9 mouse cellular contexts compared by ENCODE assay signal in the genomic region with DNA sequence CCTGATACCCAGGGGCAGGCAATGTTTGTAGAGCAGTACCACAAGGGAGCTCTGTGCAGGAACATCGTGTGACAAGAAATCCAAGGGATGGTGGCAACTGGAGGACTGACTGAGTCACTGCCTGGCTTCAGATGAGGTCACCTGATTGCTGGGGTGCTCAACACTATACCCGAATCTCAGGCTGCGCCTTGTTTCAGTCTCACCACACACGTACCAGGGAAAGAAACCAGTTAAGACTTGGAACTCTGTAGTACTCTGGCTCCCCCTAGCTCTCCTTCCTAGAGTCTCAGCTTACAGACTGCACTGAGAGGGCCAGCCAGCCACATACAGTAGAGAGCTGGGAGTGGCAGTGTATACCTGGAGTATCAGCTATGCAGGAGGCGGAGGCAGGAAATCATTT. TPM values are rescaled to one million over a fixed set of nuclear protein-coding genes. Genes with fewer than 3 reads are reported as not detected.
A peak's percentile ranks its signal among the peaks of the same experiment; 100 is the strongest.
DNase-seq lines count a peak whose midpoint lies in the region; ATAC-seq lines count a peak whose summit lies in the region.
"Had no signal": no experiment of that assay in that cellular context is flagged by ENCODE, and none has a peak within 500 bp of the region (broad histone marks: within the 10 kb centered on the region; RNA-seq: fewer than 3 reads in every experiment).

No protein-coding gene starts in this region.

- ATAC-seq in erythroid progenitor cell, adult 5-6 weeks (replicated peaks; ENCODE audit: low FRiP score, poor library complexity, severe bottlenecking): peak; percentile 82
- ATAC-seq in liver, embryonic 11.5 days (replicated peaks; ENCODE audit: low FRiP score): peak; percentile 74
- ATAC-seq in neural tube, embryonic 12.5 days (ENCODE audit: low FRiP score, low read depth): peak; percentile 48; the same call in 1 of the 2 replicates

- no peak overlapping the region for H3K4me2 ChIP-seq in liver, embryonic 11.5 days
- no peak overlapping the region for H3K4me2 ChIP-seq in neural tube, embryonic 12.5 days (replicated peaks)

- no peak overlapping the region for H3K4me3 ChIP-seq in liver, embryonic 11.5 days (ENCODE audit: low read depth, low read length)
- no peak overlapping the region for H3K4me3 ChIP-seq in neural tube, embryonic 12.5 days
- H3K4me3 ChIP-seq: myocyte had no signal

- H3K27ac ChIP-seq in liver, embryonic 11.5 days (ENCODE audit: low read depth, low read length): no peak overlapping the region
- no peak overlapping the region for H3K27ac ChIP-seq in neural tube, embryonic 12.5 days

- H3K9ac ChIP-seq in liver, embryonic 11.5 days (ENCODE audit: low read depth, low read length): no peak overlapping the region
- H3K9ac ChIP-seq in neural tube, embryonic 12.5 days: no peak overlapping the region

- WGBS in liver, embryonic 11.5 days: 91% methylated on average over 5 of the region's 5 CpGs
- WGBS in neural tube, embryonic 12.5 days: 75% methylated on average over 5 of the region's 5 CpGs

- H3K27me3 ChIP-seq in liver, embryonic 11.5 days (replicated peaks; ENCODE audit: control insufficient read depth, insufficient read depth, low read length): no peaks in the 10 kb centered on the region
- H3K27me3 ChIP-seq in neural tube, embryonic 12.5 days (replicated peaks): no peaks in the 10 kb centered on the region

- peak; percentile 56 for DNase-seq in gastrocnemius, adult 18-20 months (ENCODE audit: low spot score)
- no peak for DNase-seq in gastrocnemius, postnatal 4 days (ENCODE audit: low spot score in 2 of 2)
- DNase-seq in MN1 (ENCODE audit: low spot score): peak; percentile 65
- peak; percentile 46 to 67 for DNase-seq in kidney, adult 8-10 months
- DNase-seq in liver, embryonic 11.5 days (ENCODE audit: low spot score): no peak
- peak; percentile 54 for DNase-seq in thymus, postnatal 25 days

- H3K4me1 ChIP-seq in liver, embryonic 11.5 days (replicated peaks; ENCODE audit: control insufficient read depth, insufficient read depth, low read length): no peaks in the 10 kb centered on the region; the same call in 1 of the 2 replicates
- H3K4me1 ChIP-seq in neural tube, embryonic 12.5 days: no peaks in the 10 kb centered on the region

- H3K9me3 ChIP-seq in liver, embryonic 11.5 days (ENCODE audit: control insufficient read depth, low read length): no peaks in the 10 kb centered on the region
- H3K9me3 ChIP-seq in neural tube, embryonic 12.5 days: no peaks in the 10 kb centered on the region

- H3K36me3 ChIP-seq in liver, embryonic 11.5 days (ENCODE audit: control insufficient read depth, insufficient read depth, low read length): peaks cover 74% of the 10 kb centered on the region
- peaks cover 84% of the 10 kb centered on the region for H3K36me3 ChIP-seq in neural tube, embryonic 12.5 days

RNA-seq across cellular contexts. Expression of gene Mfsd10, which starts 5.9 kb away (rescaled TPM):
- total RNA-seq in gastrocnemius, adult 18-20 months (2021): 1 to 10 TPM; 3.2 to 3.7 TPM
- 10 to 100 TPM; 30.7 to 31.8 TPM for total RNA-seq in gastrocnemius, postnatal 4 days (2021)
- total RNA-seq in erythroid progenitor cell, adult 5-6 weeks (2015; ENCODE audit: low replicate concordance): 24.9 and 32.7 TPM in 2 replicates
- 11.7 and 13.5 TPM in 2 replicates for total RNA-seq in erythroid progenitor cell, adult 5-6 weeks (2017; ENCODE audit: low replicate concordance)
- polyA plus RNA-seq in liver, embryonic 11.5 days (2014; fragmentation: Nextera tagmentation; extraction: Ambion mirVana): 103 and 127 TPM in 2 replicates
- polyA plus RNA-seq in neural tube, embryonic 12.5 days (2016; fragmentation: Nextera tagmentation; extraction: Ambion mirVana): 69.2 and 94.9 TPM in 2 replicates

RNA-seq across cellular contexts. Expression of gene Nop14, which starts 17.0 kb away (rescaled TPM):
- total RNA-seq in gastrocnemius, adult 18-20 months (2021): 10 to 100 TPM; 16.4 TPM
- total RNA-seq in gastrocnemius, postnatal 4 days (2021): 10 to 100 TPM; 17.3 to 18.5 TPM
- total RNA-seq in erythroid progenitor cell, adult 5-6 weeks (2015; ENCODE audit: low replicate concordance): 5.9 and 15.5 TPM in 2 replicates
- 7.2 and 12.1 TPM in 2 replicates for total RNA-seq in erythroid progenitor cell, adult 5-6 weeks (2017; ENCODE audit: low replicate concordance)
- polyA plus RNA-seq in liver, embryonic 11.5 days (2014; fragmentation: Nextera tagmentation; extraction: Ambion mirVana): 42.6 and 43.4 TPM in 2 replicates
- 23.4 and 25.3 TPM in 2 replicates for polyA plus RNA-seq in neural tube, embryonic 12.5 days (2016; fragmentation: Nextera tagmentation; extraction: Ambion mirVana)

RNA-seq across cellular contexts. Expression of gene Grk4, which starts 17.2 kb away (rescaled TPM):
- total RNA-seq in gastrocnemius, adult 18-20 months (2021): 1 to 10 TPM; 1.4 to 2.1 TPM
- total RNA-seq in gastrocnemius, postnatal 4 days (2021): 1 to 10 TPM; 1.9 to 3.0 TPM
- total RNA-seq in erythroid progenitor cell, adult 5-6 weeks (2015; ENCODE audit: low replicate concordance): 1.7 TPM in 1 of 2 replicates, not detected in the other
- total RNA-seq in erythroid progenitor cell, adult 5-6 weeks (2017; ENCODE audit: low replicate concordance): 0.26 TPM in 1 of 2 replicates, not detected in the other
- 1.7 and 1.9 TPM in 2 replicates for polyA plus RNA-seq in liver, embryonic 11.5 days (2014; fragmentation: Nextera tagmentation; extraction: Ambion mirVana)
- 1.6 and 1.7 TPM in 2 replicates for polyA plus RNA-seq in neural tube, embryonic 12.5 days (2016; fragmentation: Nextera tagmentation; extraction: Ambion mirVana)

Comparison
In these comparisons a context has a peak if more than half of its experiments do, and no peak if none do; other contexts are left out.
1. DNase-seq: peak in gastrocnemius, adult 18-20 months (single experiment), MN1 (single experiment), kidney, adult 8-10 months (2 of 2) and thymus, postnatal 25 days (single experiment); none in gastrocnemius, postnatal 4 days (0 of 2) and liver, embryonic 11.5 days (single experiment).
2. Peak in every context shown above with its lines, with median percentiles within 50 percentile points of each other: ATAC-seq.